Mouse (Mus musculus) liver, embryonic 14.5 days (tissue): ENCODE results near the gene Plekhg3. TPM values are rescaled to one million over a fixed set of nuclear protein-coding genes. Genes with fewer than 3 reads are reported as not detected.

ENCODE experiments used
- ATAC-seq: fragments of 200-750 bp; cut with Nextera tagmentation; 2 replicates; pipeline ENCODE4 v1.8.0; 2017; ENCODE audit warnings: moderate number of reproducible peaks, mild to moderate bottlenecking, moderate library complexity; ENCODE audit not compliant: insufficient read depth
- DNase-seq, 3 experiments: peaks; one replicate each; pipeline ENCODE4 v3.0.0-alpha.2; 2012 to 2013; ENCODE audit warnings: low read depth in 3 of 3, low spot score in 3 of 3
- H3K27ac ChIP-seq: fragments of 300-500 bp; sonication (generic); 2 replicates; pipeline ENCODE4 v1.5.1; 2014; ENCODE audit warnings: moderate library complexity, mild to moderate bottlenecking, control low read depth, inconsistent platforms
- H3K27me3 ChIP-seq: fragments of 300-500 bp; sonication (generic); 2 replicates; pipeline ENCODE4 v1.6.1; 2014; ENCODE audit warnings: mild to moderate bottlenecking, low read length, moderate library complexity; ENCODE audit not compliant: control insufficient read depth, insufficient read depth
- H3K36me3 ChIP-seq: fragments of 300-500 bp; sonication (generic); replicated peaks from 2 replicates; pipeline ENCODE4 v1.6.1; 2014; ENCODE audit warnings: low read depth; ENCODE audit not compliant: control insufficient read depth, insufficient read depth
- H3K4me1 ChIP-seq, 2 experiments: fragments of 200-500 bp in 1 of 2; fragments of 300-500 bp in 1 of 2; sonication (generic) in 1 of 2; replicated peaks; 2 replicates each; pipeline ENCODE4 v1.6.1; 2012 to 2014; ENCODE audit warnings: antibody characterized with exemption in 1 of 2, inconsistent platforms in 1 of 2, low read length in 1 of 2; ENCODE audit not compliant: control insufficient read depth in 2 of 2, insufficient read depth in 2 of 2
- H3K4me2 ChIP-seq: fragments of 300-500 bp; sonication (generic); 2 replicates; pipeline ENCODE4 v1.6.1; 2014; ENCODE audit warnings: low read depth, mild to moderate bottlenecking, control low read depth, moderate library complexity
- H3K4me3 ChIP-seq, 2 experiments: fragments of 200-500 bp in 1 of 2; fragments of 300-500 bp in 1 of 2; sonication (generic) in 1 of 2; 2 replicates each; pipeline ENCODE4 v1.5.1; 2012 to 2014; ENCODE audit warnings: low read depth in 2 of 2, low read length in 2 of 2, mild to moderate bottlenecking in 2 of 2, control low read depth in 1 of 2, inconsistent platforms in 1 of 2, moderate library complexity in 1 of 2; ENCODE audit not compliant: insufficient read depth in 1 of 2
- H3K9ac ChIP-seq: fragments of 300-500 bp; sonication (generic); replicated peaks from 2 replicates; pipeline ENCODE4 v1.6.1; 2014; ENCODE audit warnings: mild to moderate bottlenecking, control low read depth, moderate library complexity
- H3K9me3 ChIP-seq: fragments of 300-500 bp; sonication (generic); 2 replicates; pipeline ENCODE4 v1.6.1; 2016; ENCODE audit warnings: low read length, mixed read lengths; ENCODE audit not compliant: control insufficient read depth
- CTCF ChIP-seq: IDR thresholded peaks from 2 replicates; pipeline ENCODE4 v1.5.1; 2016; ENCODE audit warnings: antibody characterized with exemption, low read depth, control low read depth
- EP300 ChIP-seq: IDR thresholded peaks from 2 replicates; pipeline ENCODE4 v1.6.1; 2016; ENCODE audit warnings: antibody characterized with exemption, low read depth
- WGBS: fragments of 180-500 bp; shearing (Covaris S2); extraction: QIAGEN DNeasy Blood & Tissue Kit; methylation state at CpG from one replicate; pipeline ENCODE4 v1.1.7; 2014; ENCODE audit not compliant: insufficient replicate concordance; 5-methylcytosine and 5-hydroxymethylcytosine counted together
- polyA plus RNA-seq, 2 experiments: library from polyadenylated mRNA; depleted of rRNA in 1 of 2; stranded (reverse) in 1 of 2; unstranded in 1 of 2; fragments of >200 nt; fragmentation: Nextera tagmentation in 1 of 2; extraction: Ambion mirVana in 1 of 2; gene quantifications; 2 replicates each; pipeline versions ENCODE4 v1.2.1 to v1.2.3; 2012 to 2014

Plekhg3 gene
- polyA plus RNA-seq, 2 experiments = 1.4 to 5.0 TPM

GRCm38 (mm10) chr12:76507791-76508190 lies 22.9 kb upstream of the Plekhg3 start:
- Histone ChIP-seq H3K27me3 (no peaks in the 10 kb centered on the region), H3K9me3 (no peaks in the 10 kb centered on the region), H3K9ac (no peak overlapping the region), H3K36me3 (no peaks in the 10 kb centered on the region), H3K4me3 (no peak overlapping the region), H3K4me2 (no peak overlapping the region), H3K27ac (no peak overlapping the region), H3K4me1 (no peaks in the 10 kb centered on the region)
- DNase-seq = no peak
- no peak for TF ChIP-seq EP300
- TF ChIP-seq CTCF = no peak
- no peak for ATAC-seq
- WGBS = 68% methylated on average over 5 of the region's 5 CpGs

GRCm38 (mm10) chr12:76508909-76509440 lies 21.7 kb upstream of the Plekhg3 start:
- Histone ChIP-seq H3K36me3 (no peaks in the 10 kb centered on the region), H3K27ac (no peak overlapping the region), H3K4me3 (no peak overlapping the region), H3K4me1 (no peaks in the 10 kb centered on the region), H3K9me3 (no peaks in the 10 kb centered on the region), H3K27me3 (no peaks in the 10 kb centered on the region), H3K4me2 (no peak overlapping the region), H3K9ac (no peak overlapping the region)
- no peak for DNase-seq
- 66% methylated on average over 7 of the region's 7 CpGs for WGBS
- no peak for TF ChIP-seq EP300
- TF ChIP-seq CTCF = no peak
- ATAC-seq = no peak

- ATAC-seq (no peak), DNase-seq (no peak)
- no peaks in the 10 kb centered on the region for H3K4me1 ChIP-seq
- H3K9me3 ChIP-seq = no peaks in the 10 kb centered on the region
- no peak overlapping the region for H3K9ac ChIP-seq
- H3K27ac ChIP-seq = no peak overlapping the region
- TF ChIP-seq CTCF = no peak
- TF ChIP-seq EP300 = no peak
- no peaks in the 10 kb centered on the region for H3K27me3 ChIP-seq
- no peak overlapping the region for H3K4me3 ChIP-seq
- no peak overlapping the region for H3K4me2 ChIP-seq
- H3K36me3 ChIP-seq = no peaks in the 10 kb centered on the region
- 46% methylated on average over 1 of the region's 1 CpGs for WGBS
These were observed 18.0 kb upstream of the Plekhg3 start for GRCm38 (mm10) chr12:76512731-76513130.

GRCm38 (mm10) chr12:76514842-76515241 lies 15.8 kb upstream of the Plekhg3 start:
- DNase-seq (no peak), ATAC-seq (no peak)
- no peaks in the 10 kb centered on the region for H3K36me3 ChIP-seq
- no peak overlapping the region for H3K27ac ChIP-seq
- TF ChIP-seq CTCF (no peak), EP300 (no peak)
- H3K4me2 ChIP-seq = no peak overlapping the region
- H3K27me3 ChIP-seq = no peaks in the 10 kb centered on the region
- H3K9ac ChIP-seq = no peak overlapping the region
- H3K4me3 ChIP-seq = no peak overlapping the region
- WGBS = 16% methylated on average over 4 of the region's 4 CpGs
- H3K4me1 ChIP-seq = no peaks in the 10 kb centered on the region
- no peaks in the 10 kb centered on the region for H3K9me3 ChIP-seq

- Histone ChIP-seq H3K36me3 (no peaks in the 10 kb centered on the region), H3K4me2 (no peak overlapping the region), H3K9ac (no peak overlapping the region), H3K9me3 (no peaks in the 10 kb centered on the region), H3K27ac (no peak overlapping the region), H3K4me3 (no peak overlapping the region), H3K4me1 (no peaks in the 10 kb centered on the region), H3K27me3 (no peaks in the 10 kb centered on the region)
- WGBS = 72% methylated on average over 9 of the region's 9 CpGs
- ATAC-seq (no peak), DNase-seq (no peak)
- TF ChIP-seq CTCF (no peak), EP300 (no peak)
These were observed 12.7 kb upstream of the Plekhg3 start for GRCm38 (mm10) chr12:76518000-76518399.
